Mouse (Mus musculus): ENCODE measurements at regions not wholly inside any gene's neighbourhood (a gene's known extent, or its start where the extent isn't known, plus 50 kb on each side); places are given as distances from the start of the nearest gene placed in this dataset.

DNA sequence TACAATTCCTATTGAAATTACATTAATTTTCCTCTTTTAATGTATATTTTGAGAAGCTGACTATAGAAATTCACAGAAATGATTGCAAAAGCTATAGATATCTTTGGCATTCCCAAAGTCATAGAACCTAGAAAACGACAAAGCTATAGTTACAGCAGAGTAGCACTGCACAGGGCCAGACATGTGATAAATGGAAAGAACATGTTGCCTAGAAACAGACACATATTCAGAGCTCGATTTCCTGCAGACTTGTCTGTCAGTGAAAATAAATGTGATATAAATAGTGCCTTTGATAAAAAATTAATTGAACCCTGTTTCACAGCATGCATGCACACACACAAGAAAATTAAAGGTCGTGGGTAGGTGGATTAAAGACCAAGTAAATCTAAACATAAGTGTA, 182.8 kb upstream of the Atp10a start:
- peak; percentile 25 to 50 for DNase-seq (ENCODE audit: low spot score in 2 of 2)
- intact Hi-C loops (cut with DNase I): no loop called here

DNA sequence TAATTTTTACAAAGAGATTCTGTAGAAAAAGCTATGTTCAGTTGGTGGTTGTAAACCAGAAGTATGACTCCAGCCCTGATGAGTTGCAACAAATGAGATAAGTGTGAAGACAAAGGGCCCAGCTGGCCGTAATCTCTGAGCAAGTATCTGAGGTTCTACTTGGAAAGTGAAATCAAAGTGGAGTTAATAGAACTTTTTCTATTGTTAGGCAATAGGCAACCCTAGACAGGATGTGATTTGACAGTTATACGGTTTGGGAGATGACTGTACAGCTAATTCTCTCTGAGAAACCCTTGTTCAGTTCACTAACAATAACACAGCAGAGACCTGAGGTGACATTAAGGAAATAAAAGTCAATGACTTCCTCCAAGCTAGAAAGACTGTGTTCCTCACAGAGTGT, 180.8 kb upstream of the Atp10a start:
- DNase-seq (ENCODE audit: low spot score in 2 of 2): no peak
- intact Hi-C loops (cut with DNase I): no loop called here

DNA sequence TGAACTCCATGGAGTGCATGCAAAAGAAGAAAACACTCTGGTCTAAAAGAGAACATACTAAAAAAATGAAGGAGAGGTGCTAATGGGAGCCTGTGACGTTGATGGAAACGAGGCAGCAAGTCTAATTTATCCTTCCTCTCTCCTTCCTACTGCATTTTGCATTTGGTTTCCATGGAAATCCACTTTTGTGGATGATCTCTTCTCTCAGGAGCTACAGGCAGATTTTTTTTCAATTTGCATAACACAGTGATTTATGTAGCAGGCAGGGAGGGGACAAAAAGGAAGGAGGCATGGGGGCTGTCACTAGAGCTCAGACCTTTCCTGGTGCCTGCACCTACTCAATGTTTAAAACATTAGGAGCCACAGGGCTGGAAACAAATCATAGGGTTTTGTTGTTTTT, 167.7 kb upstream of the Atp10a start:
- intact Hi-C loops (cut with DNase I): no loop called here
- peak; percentile 46 to 65 for DNase-seq (ENCODE audit: low spot score in 2 of 2)
